Mouse (Mus musculus) right cerebral cortex, postnatal 4 days (tissue): ENCODE data around the gene Notch4.

Source experiments
- DNase-seq: peaks from one replicate; pipeline ENCODE4 v3.0.0-alpha.2; 2022

The Notch4 gene

DNA sequence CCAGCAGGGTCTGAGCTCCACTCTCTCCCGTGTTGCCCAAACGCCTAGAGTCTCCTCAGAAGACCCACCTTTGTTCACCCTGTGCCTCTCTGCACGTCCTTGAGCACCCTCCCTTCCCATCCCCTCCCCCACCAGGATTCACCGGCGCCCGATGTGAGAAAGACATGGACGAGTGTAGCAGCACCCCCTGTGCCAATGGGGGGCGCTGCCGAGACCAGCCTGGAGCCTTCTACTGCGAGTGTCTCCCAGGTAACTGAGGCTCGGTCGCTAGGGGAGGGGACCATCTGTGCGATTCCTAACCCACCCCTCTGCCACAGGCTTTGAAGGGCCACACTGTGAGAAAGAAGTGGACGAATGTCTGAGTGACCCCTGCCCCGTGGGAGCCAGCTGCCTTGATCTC lies 8.3 kb downstream of the Notch4 start:
- no peak for DNase-seq

DNA sequence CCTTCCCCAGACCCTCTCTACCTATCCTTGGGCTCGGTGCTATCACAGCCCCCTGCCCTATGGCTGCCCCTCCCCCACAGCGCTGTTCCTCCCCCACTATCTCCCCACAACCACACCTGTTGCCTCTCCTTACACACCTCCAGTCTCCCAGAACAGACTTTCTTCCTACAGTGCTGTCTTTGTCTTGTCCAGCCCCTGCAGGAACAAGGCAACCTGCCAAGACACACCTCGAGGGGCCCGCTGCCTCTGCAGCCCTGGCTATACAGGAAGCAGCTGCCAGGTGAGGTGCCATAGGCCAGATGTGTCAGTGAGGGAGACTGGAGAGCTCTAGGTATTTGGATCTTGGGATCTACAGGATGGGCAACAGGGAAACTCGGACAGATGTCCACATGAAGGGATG lies 12.5 kb downstream of the Notch4 start:
- DNase-seq, result no peak

DNA sequence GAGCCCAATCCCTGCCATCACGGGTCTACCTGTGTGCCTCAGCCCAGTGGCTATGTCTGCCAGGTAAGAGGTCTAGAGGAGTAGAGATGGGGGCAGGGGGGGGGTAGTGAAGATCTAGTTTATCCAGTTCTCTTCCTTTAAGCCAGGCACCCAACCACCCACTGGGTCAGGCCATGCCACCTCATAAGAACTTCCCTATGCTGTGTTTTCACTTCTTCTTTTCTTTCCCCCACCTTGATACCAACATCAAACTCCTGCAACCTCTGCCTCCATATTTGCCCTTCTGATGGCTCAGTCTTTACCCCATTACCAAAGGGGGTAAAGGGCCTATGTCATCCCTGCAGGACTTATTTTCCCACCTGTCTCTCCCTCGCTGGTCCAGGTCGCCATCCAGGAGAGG lies 14.0 kb downstream of the Notch4 start:
- DNase-seq, result no peak

GRCm38 (mm10) chr17:34582528-34582927 lies 18.5 kb downstream of the Notch4 start:
- no peak for DNase-seq

DNA sequence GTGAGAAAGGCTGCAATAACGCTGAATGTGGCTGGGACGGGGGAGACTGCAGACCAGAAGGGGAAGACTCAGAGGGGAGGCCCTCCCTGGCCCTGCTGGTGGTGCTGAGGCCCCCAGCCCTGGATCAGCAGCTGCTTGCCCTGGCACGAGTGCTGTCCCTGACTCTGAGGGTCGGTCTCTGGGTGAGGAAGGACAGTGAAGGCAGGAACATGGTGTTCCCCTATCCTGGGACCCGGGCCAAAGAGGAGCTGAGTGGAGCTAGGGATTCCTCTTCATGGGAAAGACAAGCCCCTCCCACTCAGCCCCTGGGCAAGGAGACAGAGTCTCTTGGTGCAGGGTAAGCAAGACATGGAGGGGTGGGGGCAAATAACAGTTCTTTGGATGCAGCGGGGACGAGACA lies 19.3 kb downstream of the Notch4 start:
- no peak for DNase-seq

DNA sequence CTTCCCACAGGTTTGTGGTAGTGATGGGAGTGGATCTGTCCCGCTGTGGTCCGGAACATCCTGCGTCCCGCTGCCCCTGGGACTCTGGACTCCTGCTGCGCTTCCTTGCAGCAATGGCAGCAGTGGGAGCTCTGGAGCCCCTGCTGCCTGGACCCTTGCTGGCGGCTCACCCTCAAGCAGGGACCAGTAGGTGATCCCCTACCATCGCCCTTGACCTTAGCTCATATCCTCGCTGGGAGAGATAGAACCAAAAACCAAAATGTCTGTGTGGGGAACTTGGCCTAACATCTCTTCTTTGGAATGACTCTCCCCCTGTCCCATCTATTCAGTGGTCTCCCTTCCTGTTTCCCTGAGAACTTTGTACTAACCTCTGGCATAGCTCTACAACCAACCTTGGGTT lies 19.8 kb downstream of the Notch4 start:
- DNase-seq, result no peak

- DNase-seq, result no peak
Measured at GRCm38 (mm10) chr17:34585121-34585520, 21.1 kb downstream of the Notch4 start.

GRCm38 (mm10) chr17:34585877-34586771 lies 22.1 kb downstream of the Notch4 start:
- DNase-seq, result no peak

DNA sequence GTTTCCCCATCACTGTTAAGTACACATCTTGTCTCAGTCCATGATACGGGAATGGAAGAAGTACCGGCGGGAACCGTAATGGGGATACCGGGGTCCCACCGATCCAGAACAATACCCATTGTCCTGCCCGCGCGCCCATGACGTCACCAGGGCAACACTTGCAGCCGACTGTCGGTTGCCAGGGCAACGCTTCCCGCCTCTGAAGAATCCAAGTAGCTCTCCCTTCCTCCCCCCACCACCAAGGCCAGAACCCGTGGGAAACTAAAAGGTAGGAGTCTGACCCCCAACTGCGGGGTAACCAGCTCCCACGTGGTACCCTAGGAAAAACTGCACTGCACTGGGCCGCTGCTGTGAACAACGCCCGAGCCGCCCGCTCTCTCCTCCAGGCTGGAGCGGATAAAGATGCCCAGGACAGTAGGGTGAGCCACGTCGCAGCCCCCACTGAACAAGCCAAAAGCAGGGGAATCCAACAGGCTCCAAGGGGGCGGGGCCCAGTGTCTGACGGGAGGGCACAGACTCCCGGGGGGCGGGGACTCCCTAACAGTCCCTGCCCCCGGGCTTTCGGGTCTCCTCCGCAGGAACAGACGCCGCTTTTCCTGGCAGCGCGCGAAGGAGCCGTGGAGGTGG lies 22.8 kb downstream of the Notch4 start:
- peak; percentile 89 for DNase-seq

GRCm38 (mm10) chr17:34587423-34587811 lies 23.3 kb downstream of the Notch4 start:
- DNase-seq, result peak; percentile 97

- no peak for DNase-seq
Measured at GRCm38 (mm10) chr17:34587814-34588213, 23.7 kb downstream of the Notch4 start.

GRCm38 (mm10) chr17:34588767-34589166 lies 24.7 kb downstream of the Notch4 start:
- no peak for DNase-seq

- no peak for DNase-seq
Measured at GRCm38 (mm10) chr17:34589206-34589605, 25.1 kb downstream of the Notch4 start.

DNA sequence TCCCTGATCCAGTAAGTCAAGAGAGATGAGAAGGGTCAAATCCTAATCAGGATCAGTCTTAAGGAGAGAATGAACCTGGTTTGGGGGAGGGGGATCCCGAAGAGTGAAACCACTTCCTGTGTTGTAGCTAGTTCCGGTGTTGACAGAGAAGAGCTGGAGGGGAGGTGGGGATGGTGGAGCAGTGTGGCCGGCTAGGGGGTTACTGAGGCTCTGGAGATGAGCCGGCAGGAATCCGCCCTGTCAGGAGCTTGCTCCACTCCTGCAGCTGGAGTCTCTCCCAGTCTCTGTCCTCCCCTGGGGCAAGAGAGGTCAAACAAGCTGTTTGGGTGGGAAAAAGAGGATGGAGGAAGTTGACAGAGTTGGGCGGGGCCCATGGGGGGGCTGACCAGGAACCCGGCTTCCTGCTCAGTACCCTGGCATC lies 25.6 kb downstream of the Notch4 start, which contains the start of gene Gpsm3:
Gene Gpsm3 (plus strand): TSS at position 126 of the 421 bp plus-strand sequence.
- no peak for DNase-seq

- no peak for DNase-seq
Measured at GRCm38 (mm10) chr17:34590154-34590987, 26.3 kb downstream of the Notch4 start.

- DNase-seq, result no peak
Measured at GRCm38 (mm10) chr17:34591029-34591993, 27.2 kb downstream of the Notch4 start, which contains the start of gene Pbx2. Pbx2 (plus strand) TSS chr17:34591266.

- DNase-seq, result peak; percentile 97
Measured at GRCm38 (mm10) chr17:34591994-34592375, 27.9 kb downstream of the Notch4 start.

DNA sequence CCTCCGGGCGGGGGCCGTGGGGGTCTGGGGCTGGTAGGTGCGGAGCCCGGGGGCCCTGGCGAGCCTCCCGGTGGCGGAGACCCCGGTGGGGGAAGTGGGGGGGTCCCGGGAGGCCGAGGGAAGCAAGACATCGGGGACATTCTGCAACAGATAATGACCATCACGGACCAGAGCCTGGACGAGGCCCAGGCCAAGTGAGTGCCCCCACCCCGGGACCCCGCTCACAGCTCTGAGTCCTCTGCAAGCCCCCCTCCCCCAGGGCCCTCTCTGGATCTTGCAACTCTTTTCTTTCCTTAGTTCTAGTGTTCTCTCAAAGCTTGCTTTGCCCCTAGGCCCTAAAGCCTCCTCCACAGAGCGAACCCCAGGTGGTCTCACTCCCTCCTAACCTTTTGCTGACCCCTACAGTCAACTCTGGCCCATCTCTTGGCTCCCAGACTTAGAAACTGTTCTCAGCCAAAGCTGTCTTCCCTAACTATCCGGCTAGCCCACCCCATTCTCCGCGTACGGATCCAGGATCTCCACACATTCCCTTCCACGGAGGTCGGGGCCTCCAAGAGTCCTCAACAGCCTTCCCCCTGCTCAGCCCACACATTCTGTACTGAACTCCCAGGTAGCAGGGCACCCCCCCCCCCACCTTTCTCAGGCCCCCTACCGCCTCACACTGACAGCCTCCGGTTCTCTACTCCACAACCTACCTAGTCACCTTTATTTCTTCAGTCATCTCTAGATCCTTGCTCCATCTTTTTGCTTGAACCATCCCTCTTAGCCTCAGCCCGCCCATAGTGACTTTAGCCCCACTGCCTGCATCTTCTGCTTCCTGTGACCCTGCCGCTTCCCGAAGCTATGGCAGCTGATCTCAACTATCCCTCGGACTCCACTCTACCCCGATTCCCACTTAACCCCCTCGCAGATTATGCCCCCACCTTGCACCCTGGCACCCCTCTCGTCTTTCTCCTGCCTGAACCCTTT lies 28.8 kb downstream of the Notch4 start:
- DNase-seq, result peak; percentile 56

DNA sequence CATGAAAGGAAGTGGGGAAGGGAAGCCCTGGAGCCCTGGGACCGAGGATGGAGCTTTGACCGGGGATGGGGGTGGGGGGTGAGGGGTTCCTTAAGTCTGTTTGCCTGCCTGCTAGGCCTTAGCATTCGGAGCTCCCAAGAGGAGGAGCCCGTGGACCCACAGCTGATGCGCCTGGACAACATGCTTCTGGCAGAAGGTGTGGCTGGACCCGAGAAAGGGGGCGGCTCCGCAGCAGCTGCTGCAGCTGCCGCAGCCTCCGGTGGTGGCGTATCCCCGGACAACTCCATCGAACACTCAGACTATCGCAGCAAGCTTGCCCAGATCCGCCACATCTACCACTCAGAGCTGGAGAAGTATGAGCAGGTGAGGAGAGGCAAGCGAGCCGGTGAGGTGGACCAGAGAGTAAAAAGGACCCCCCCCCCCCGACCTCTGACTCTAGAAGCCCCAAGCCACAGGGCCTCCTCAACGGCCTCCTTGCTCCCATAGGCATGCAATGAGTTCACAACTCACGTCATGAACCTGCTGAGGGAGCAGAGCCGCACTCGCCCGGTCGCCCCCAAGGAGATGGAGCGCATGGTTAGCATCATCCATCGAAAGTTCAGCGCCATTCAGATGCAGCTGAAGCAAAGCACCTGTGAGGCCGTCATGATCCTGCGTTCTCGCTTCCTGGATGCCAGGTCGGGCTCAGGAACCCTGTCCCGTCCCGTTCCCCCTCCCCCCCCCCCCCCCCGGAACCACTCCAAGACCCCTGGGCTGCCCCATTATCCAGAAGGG lies 29.9 kb downstream of the Notch4 start:
- DNase-seq, result no peak

GRCm38 (mm10) chr17:34596098-34596497 lies 32.0 kb downstream of the Notch4 start:
- DNase-seq, result no peak
